Mouse (Mus musculus) midbrain, embryonic 10.5 days (tissue): ENCODE data around the gene Pla2g7. TPM values are rescaled to one million over a fixed set of nuclear protein-coding genes. Genes with fewer than 3 reads are reported as not detected.
A peak's percentile ranks its signal among the peaks of the same experiment; 100 is the strongest.

Experiments used
- DNase-seq: peaks from one replicate; pipeline ENCODE4 v3.0.0-alpha.2; 2017; ENCODE audit warnings: low spot score
- H3K27ac ChIP-seq: fragments of 300-500 bp; sonication (generic); replicated peaks from 2 replicates; pipeline ENCODE4 v1.5.1; 2016; ENCODE audit warnings: mild to moderate bottlenecking
- H3K27me3 ChIP-seq: fragments of 300-500 bp; sonication (generic); 2 replicates; pipeline ENCODE4 v1.6.1; 2016; ENCODE audit warnings: low read depth, mild to moderate bottlenecking; ENCODE audit not compliant: poor library complexity, severe bottlenecking
- H3K36me3 ChIP-seq: fragments of 300-500 bp; sonication (generic); 2 replicates; pipeline ENCODE4 v1.6.1; 2016; ENCODE audit warnings: mild to moderate bottlenecking, moderate library complexity
- H3K4me1 ChIP-seq: fragments of 300-500 bp; sonication (generic); 2 replicates; pipeline ENCODE4 v1.6.1; 2016
- H3K4me3 ChIP-seq: fragments of 300-500 bp; sonication (generic); 2 replicates; pipeline ENCODE4 v1.5.1; 2016; ENCODE audit warnings: mild to moderate bottlenecking, moderate library complexity
- H3K9me3 ChIP-seq: fragments of 300-500 bp; sonication (generic); replicated peaks from 2 replicates; pipeline ENCODE4 v1.6.1; 2016; ENCODE audit warnings: mild to moderate bottlenecking
- WGBS: fragments of 180-500 bp; shearing (Covaris S2); methylation state at CpG from one replicate; pipeline ENCODE4 v1.1.7; 2016; 5-methylcytosine and 5-hydroxymethylcytosine counted together
- polyA plus RNA-seq: library from polyadenylated mRNA; unstranded; fragments of >200 nt; fragmentation: Nextera tagmentation; extraction: Ambion mirVana; gene quantifications from 2 replicates; pipeline ENCODE4 v1.2.1, GENCODE M21; 2016

Gene Pla2g7
- polyA plus RNA-seq, 1 experiment from 2014 or later: 4.2 TPM

GRCm38 (mm10) chr17:43554516-43555403 is 13.1 kb upstream of the Pla2g7 start:
- H3K27ac ChIP-seq: no peak overlapping the region
- H3K4me3 ChIP-seq: no peak overlapping the region
- H3K9me3 ChIP-seq: no peaks in the 10 kb centered on the region
- peaks cover 30% of the 10 kb centered on the region for H3K4me1 ChIP-seq
- H3K36me3 ChIP-seq: no peaks in the 10 kb centered on the region
- WGBS: 84% methylated on average over 12 of the region's 12 CpGs
- no peak for DNase-seq
- H3K27me3 ChIP-seq: no peaks in the 10 kb centered on the region

GRCm38 (mm10) chr17:43557104-43557503 is 10.8 kb upstream of the Pla2g7 start:
- Histone ChIP-seq H3K4me1 (peaks cover 15% of the 10 kb centered on the region), H3K9me3 (no peaks in the 10 kb centered on the region), H3K4me3 (no peak overlapping the region), H3K36me3 (no peaks in the 10 kb centered on the region), H3K27ac (no peak overlapping the region), H3K27me3 (no peaks in the 10 kb centered on the region)
- DNase-seq: no peak
- WGBS: 86% methylated on average over 4 of the region's 4 CpGs

- whole genome bisulfite sequencing: 35% methylated on average over 6 of the region's 6 CpGs
- H3K27me3 ChIP-seq: no peaks in the 10 kb centered on the region
- DNase-seq: peak; percentile 39
- H3K4me1 ChIP-seq: peaks cover 14% of the 10 kb centered on the region
- H3K36me3 ChIP-seq: no peaks in the 10 kb centered on the region
- H3K27ac ChIP-seq: peak overlapping the region; percentile 14; the same call in 1 of the 2 replicates
- no peaks in the 10 kb centered on the region for H3K9me3 ChIP-seq
- H3K4me3 ChIP-seq: no peak overlapping the region
Measured at GRCm38 (mm10) chr17:43557541-43558090, 10.3 kb upstream of the Pla2g7 start.

GRCm38 (mm10) chr17:43558678-43559077 is 9.2 kb upstream of the Pla2g7 start:
- 87% methylated on average over 3 of the region's 3 CpGs for WGBS

GRCm38 (mm10) chr17:43563192-43563987 is 4.5 kb upstream of the Pla2g7 start:
- WGBS: 91% methylated on average over 7 of the region's 7 CpGs
- DNase-seq: no peak
- Histone ChIP-seq H3K36me3 (no peaks in the 10 kb centered on the region), H3K4me3 (no peak overlapping the region), H3K9me3 (no peaks in the 10 kb centered on the region), H3K27ac (no peak overlapping the region), H3K4me1 (peaks cover 14% of the 10 kb centered on the region), H3K27me3 (no peaks in the 10 kb centered on the region)

More at GRCm38 (mm10) chr17:43558678-43559077, 9.2 kb upstream of the Pla2g7 start:
- Histone ChIP-seq H3K27me3 (no peaks in the 10 kb centered on the region), H3K27ac (no peak overlapping the region), H3K36me3 (no peaks in the 10 kb centered on the region), H3K4me1 (peaks cover 14% of the 10 kb centered on the region), H3K9me3 (no peaks in the 10 kb centered on the region), H3K4me3 (no peak overlapping the region)
- DNase-seq: no peak

GRCm38 (mm10) chr17:43567593-43567991 is 306 bp upstream of the Pla2g7 start:
- Histone ChIP-seq H3K27ac (peak overlapping the region; percentile 79), H3K4me3 (peak overlapping the region; percentile 61), H3K36me3 (no peaks in the 10 kb centered on the region), H3K9me3 (no peaks in the 10 kb centered on the region), H3K27me3 (peaks cover 6% of the 10 kb centered on the region), H3K4me1 (peaks cover 19% of the 10 kb centered on the region)
- no peak for DNase-seq
- WGBS: 8% methylated on average over 12 of the region's 12 CpGs

GRCm38 (mm10) chr17:43569287-43569686 is 1.4 kb downstream of the Pla2g7 start:
- no peaks in the 10 kb centered on the region for H3K9me3 ChIP-seq
- no peaks in the 10 kb centered on the region for H3K36me3 ChIP-seq
- 57% methylated on average over 7 of the region's 7 CpGs for WGBS
- H3K27me3 ChIP-seq: peaks cover 6% of the 10 kb centered on the region
- DNase-seq: no peak
- H3K4me1 ChIP-seq: peaks cover 29% of the 10 kb centered on the region
- H3K4me3 ChIP-seq: no peak overlapping the region
- no peak overlapping the region for H3K27ac ChIP-seq

GRCm38 (mm10) chr17:43573624-43574073 is 5.8 kb downstream of the Pla2g7 start:
- peaks cover 6% of the 10 kb centered on the region for H3K27me3 ChIP-seq
- no peak overlapping the region for H3K4me3 ChIP-seq
- H3K9me3 ChIP-seq: no peaks in the 10 kb centered on the region
- DNase-seq: no peak
- no peaks in the 10 kb centered on the region for H3K36me3 ChIP-seq
- peaks cover 13% of the 10 kb centered on the region for H3K4me1 ChIP-seq
- 16% methylated on average over 3 of the region's 3 CpGs for WGBS
- peak overlapping the region; percentile 57; the same call in 1 of the 2 replicates for H3K27ac ChIP-seq

- no peak for DNase-seq
- Histone ChIP-seq H3K27ac (peak overlapping the region; percentile 68; the same call in 1 of the 2 replicates), H3K4me1 (peaks cover 22% of the 10 kb centered on the region), H3K9me3 (no peaks in the 10 kb centered on the region), H3K36me3 (no peaks in the 10 kb centered on the region), H3K4me3 (no peak overlapping the region), H3K27me3 (no peaks in the 10 kb centered on the region)
- WGBS: 40% methylated on average over 3 of the region's 3 CpGs
Measured at GRCm38 (mm10) chr17:43580456-43580855, 12.6 kb downstream of the Pla2g7 start.

GRCm38 (mm10) chr17:43581012-43581467 is 13.1 kb downstream of the Pla2g7 start:
- peak; percentile 29 for DNase-seq
- H3K4me3 ChIP-seq: no peak overlapping the region
- no peaks in the 10 kb centered on the region for H3K36me3 ChIP-seq
- H3K27me3 ChIP-seq: no peaks in the 10 kb centered on the region
- H3K9me3 ChIP-seq: no peaks in the 10 kb centered on the region
- 43% methylated on average over 8 of the region's 8 CpGs for WGBS
- H3K4me1 ChIP-seq: peaks cover 22% of the 10 kb centered on the region
- H3K27ac ChIP-seq: peak overlapping the region; percentile 68; the same call in 1 of the 2 replicates

- no peaks in the 10 kb centered on the region for H3K36me3 ChIP-seq
- H3K4me1 ChIP-seq: peaks cover 20% of the 10 kb centered on the region
- WGBS: 92% methylated on average over 7 of the region's 7 CpGs
- H3K4me3 ChIP-seq: no peak overlapping the region
- H3K9me3 ChIP-seq: no peaks in the 10 kb centered on the region
- no peak overlapping the region for H3K27ac ChIP-seq
- H3K27me3 ChIP-seq: no peaks in the 10 kb centered on the region
- DNase-seq: no peak
Measured at GRCm38 (mm10) chr17:43584771-43585170, 16.9 kb downstream of the Pla2g7 start.

GRCm38 (mm10) chr17:43587278-43587677 is 19.4 kb downstream of the Pla2g7 start:
- no peak for DNase-seq
- Histone ChIP-seq H3K27ac (no peak overlapping the region), H3K27me3 (no peaks in the 10 kb centered on the region), H3K36me3 (no peaks in the 10 kb centered on the region), H3K4me1 (peaks cover 3% of the 10 kb centered on the region; the same call in 1 of the 2 replicates), H3K9me3 (no peaks in the 10 kb centered on the region), H3K4me3 (no peak overlapping the region)
- WGBS: 93% methylated on average over 2 of the region's 2 CpGs
